Mouse (Mus musculus): Measurements from ENCODE around the gene Gbf1. TPM values are rescaled to one million over a fixed set of nuclear protein-coding genes. Genes with fewer than 3 reads are reported as not detected.

The Gbf1 gene
- polyA plus RNA-seq (2012; ENCODE audit: insufficient read depth, insufficient read length, missing spikeins): 20.2 and 28.0 TPM in 2 replicates

DNA sequence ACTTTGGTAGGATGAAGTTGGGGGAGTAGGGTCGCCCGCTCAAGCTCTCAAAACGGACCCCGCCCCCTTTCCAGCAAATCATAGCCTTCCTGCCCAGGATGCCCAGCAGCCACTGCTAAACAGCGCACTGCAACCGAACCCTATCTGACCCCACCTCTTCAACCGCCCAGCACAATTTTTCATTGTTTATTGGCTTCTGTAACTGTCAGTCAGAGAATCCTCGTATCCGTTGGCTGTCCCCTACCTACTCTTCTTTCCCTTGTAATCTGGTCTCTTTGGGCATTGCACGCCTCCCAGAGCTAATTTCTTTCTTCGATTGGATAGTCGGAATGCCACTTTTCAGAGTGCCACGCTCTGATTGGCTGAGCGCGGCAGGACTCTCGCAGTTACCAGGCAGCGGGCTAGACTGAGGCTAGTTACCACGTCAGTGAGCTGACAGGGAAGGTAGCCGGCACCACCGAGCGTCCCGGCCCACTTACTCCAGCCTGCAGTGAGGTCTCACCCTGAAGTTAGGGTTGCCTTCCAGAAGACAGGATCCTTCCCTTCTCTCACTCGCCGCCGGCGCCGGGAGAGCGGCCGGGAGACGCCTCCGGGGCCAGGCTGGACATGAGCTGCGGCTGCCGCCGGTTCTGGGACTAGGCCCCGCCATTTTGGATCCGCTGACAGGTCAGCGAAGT, at the start of gene Gbf1:
Gene Gbf1 (plus strand): TSS at position 383 of the 677 bp plus-strand sequence.
- H3K4me1 ChIP-seq (ENCODE audit: control insufficient read depth, insufficient read depth, low read length): peaks cover 11% of the 10 kb centered on the region
- no peak for TF ChIP-seq POLR2A (IDR thresholded peaks at IDR 0.05; ENCODE audit: borderline replicate concordance, low read depth, low read length)
- no peak for TF ChIP-seq CTCF (IDR thresholded peaks at IDR 0.05; ENCODE audit: low read depth, low read length)
- peak within 1 kb of the TSS; percentile 76 for H3K4me3 ChIP-seq (ENCODE audit: insufficient read depth, low read length)
- no peak within 1 kb of the TSS for H3K27ac ChIP-seq (ENCODE audit: insufficient read depth, low read depth, low read length)

DNA sequence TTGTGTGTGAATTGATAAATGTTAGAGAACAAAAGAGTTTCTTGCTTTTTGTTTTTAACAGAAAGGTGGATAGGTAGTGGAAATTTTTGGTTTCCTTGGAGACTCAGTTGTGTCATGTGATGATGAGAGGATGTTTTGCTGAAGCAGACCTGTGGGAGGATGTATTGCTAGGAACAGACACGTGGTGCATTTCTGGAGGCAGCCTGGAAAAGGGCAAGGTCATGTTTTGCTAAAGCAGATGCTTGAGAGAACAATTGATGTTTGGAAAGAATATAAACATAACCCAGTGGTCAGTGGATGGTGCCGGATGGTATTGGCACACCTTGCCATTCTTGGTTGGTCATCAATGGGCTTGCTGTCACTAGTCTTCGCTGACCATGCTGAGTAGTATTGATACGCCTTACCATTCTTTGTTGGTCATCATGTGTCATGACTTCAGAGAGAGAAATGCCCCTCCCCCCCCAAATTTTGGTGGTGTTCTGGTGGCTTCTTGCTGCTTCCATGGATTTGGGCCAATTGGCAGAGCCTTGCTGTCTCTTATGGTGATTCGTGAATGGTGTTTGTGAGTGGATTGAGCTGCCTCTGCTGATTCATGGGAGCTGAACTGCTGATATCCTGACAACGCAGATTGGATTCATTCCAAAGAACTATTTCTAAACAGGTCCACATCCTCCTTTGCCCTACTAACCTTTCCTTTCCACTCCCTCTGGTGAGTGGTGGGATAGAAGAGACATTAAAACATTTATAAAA, 48.7 kb upstream of the Gbf1 start:
- Histone ChIP-seq H3K27ac (ENCODE audit: insufficient read depth, low read depth, low read length) (no peak overlapping the region), H3K4me3 (ENCODE audit: insufficient read depth, low read length) (no peak overlapping the region), H3K4me1 (ENCODE audit: control insufficient read depth, insufficient read depth, low read length) (no peaks in the 10 kb centered on the region)
- TF ChIP-seq CTCF (IDR thresholded peaks at IDR 0.05; ENCODE audit: low read depth, low read length) (no peak), POLR2A (IDR thresholded peaks at IDR 0.05; ENCODE audit: borderline replicate concordance, low read depth, low read length) (no peak)

- TF ChIP-seq POLR2A (IDR thresholded peaks at IDR 0.05; ENCODE audit: borderline replicate concordance, low read depth, low read length): no peak
- TF ChIP-seq CTCF (IDR thresholded peaks at IDR 0.05; ENCODE audit: low read depth, low read length): no peak
- Histone ChIP-seq H3K4me1 (ENCODE audit: control insufficient read depth, insufficient read depth, low read length) (no peaks in the 10 kb centered on the region), H3K4me3 (ENCODE audit: insufficient read depth, low read length) (no peak overlapping the region), H3K27ac (ENCODE audit: insufficient read depth, low read depth, low read length) (no peak overlapping the region)
Measured at GRCm38 (mm10) chr19:46104187-46104557, 48.1 kb upstream of the Gbf1 start.

DNA sequence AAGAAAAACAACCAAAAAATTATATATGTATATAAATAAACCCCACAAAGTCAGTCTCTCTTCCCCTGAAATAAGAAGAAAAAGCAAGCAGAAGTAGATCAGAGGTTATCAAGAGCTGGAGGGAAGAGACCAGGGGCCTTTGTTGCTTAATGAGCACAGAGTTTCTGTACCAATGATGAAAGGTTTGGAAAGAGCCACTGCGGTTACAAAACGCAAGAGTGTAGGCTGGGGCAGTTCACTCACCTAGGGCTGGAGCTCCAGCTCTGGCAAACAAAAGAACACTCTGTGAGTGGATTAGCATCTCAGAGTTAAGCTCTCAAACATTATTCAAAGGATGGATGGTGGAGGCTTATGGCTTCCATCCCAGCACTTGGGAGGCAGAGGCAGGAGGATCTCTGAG, 42.1 kb upstream of the Gbf1 start:
- Histone ChIP-seq H3K4me3 (ENCODE audit: insufficient read depth, low read length) (no peak overlapping the region), H3K27ac (ENCODE audit: insufficient read depth, low read depth, low read length) (no peak overlapping the region), H3K4me1 (ENCODE audit: control insufficient read depth, insufficient read depth, low read length) (no peaks in the 10 kb centered on the region)
- TF ChIP-seq CTCF (IDR thresholded peaks at IDR 0.05; ENCODE audit: low read depth, low read length) (no peak), POLR2A (IDR thresholded peaks at IDR 0.05; ENCODE audit: borderline replicate concordance, low read depth, low read length) (no peak)

DNA sequence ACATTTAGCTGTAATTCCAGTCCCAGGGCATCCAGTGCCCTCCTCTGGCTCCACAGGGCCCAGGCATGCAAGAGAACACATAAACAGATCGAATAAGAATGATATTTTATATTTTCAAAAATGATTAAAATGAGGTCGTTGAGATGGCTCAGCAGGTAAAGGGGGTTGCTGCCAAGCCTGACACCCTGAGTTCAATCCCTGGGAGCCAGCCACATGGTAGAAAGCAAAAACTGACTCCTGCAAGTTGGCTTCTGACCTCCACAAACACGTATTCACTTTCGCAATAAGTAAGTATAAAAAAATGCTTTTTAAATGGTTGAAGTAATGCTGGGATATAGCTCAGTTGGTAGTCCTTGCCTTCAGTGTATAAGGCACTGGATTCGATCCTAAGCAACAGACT, 41.5 kb upstream of the Gbf1 start:
- Histone ChIP-seq H3K4me3 (ENCODE audit: insufficient read depth, low read length) (no peak overlapping the region), H3K4me1 (ENCODE audit: control insufficient read depth, insufficient read depth, low read length) (no peaks in the 10 kb centered on the region), H3K27ac (ENCODE audit: insufficient read depth, low read depth, low read length) (no peak overlapping the region)
- TF ChIP-seq POLR2A (IDR thresholded peaks at IDR 0.05; ENCODE audit: borderline replicate concordance, low read depth, low read length) (no peak), CTCF (IDR thresholded peaks at IDR 0.05; ENCODE audit: low read depth, low read length) (no peak)

- Histone ChIP-seq H3K27ac (ENCODE audit: insufficient read depth, low read depth, low read length) (no peak overlapping the region), H3K4me1 (ENCODE audit: control insufficient read depth, insufficient read depth, low read length) (no peaks in the 10 kb centered on the region), H3K4me3 (ENCODE audit: insufficient read depth, low read length) (no peak overlapping the region)
- TF ChIP-seq POLR2A (IDR thresholded peaks at IDR 0.05; ENCODE audit: borderline replicate concordance, low read depth, low read length): no peak
- TF ChIP-seq CTCF (IDR thresholded peaks at IDR 0.05; ENCODE audit: low read depth, low read length): no peak
Measured at GRCm38 (mm10) chr19:46114617-46115016, 37.7 kb upstream of the Gbf1 start.

DNA sequence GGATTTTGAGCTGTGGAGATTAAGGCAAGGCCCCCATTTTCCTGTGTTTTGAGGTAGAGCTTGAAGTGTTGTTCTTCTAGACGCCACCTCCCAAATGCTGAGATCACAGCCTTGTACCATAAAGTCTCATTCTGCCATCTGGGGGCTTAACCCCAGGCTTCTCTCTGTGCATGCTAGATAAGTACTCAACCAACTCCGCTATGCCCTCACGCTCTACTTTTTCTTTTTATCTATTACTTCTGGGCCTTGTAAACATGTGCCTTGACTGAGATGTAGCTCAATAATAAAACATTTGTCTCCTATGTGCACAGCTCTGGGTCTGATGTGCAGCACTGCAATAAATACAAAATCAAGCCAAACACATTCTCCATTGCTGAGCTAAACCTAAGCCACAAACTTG, 32.9 kb upstream of the Gbf1 start:
- Histone ChIP-seq H3K4me3 (ENCODE audit: insufficient read depth, low read length) (no peak overlapping the region), H3K27ac (ENCODE audit: insufficient read depth, low read depth, low read length) (no peak overlapping the region), H3K4me1 (ENCODE audit: control insufficient read depth, insufficient read depth, low read length) (no peaks in the 10 kb centered on the region)
- no peak for TF ChIP-seq POLR2A (IDR thresholded peaks at IDR 0.05; ENCODE audit: borderline replicate concordance, low read depth, low read length)
- no peak for TF ChIP-seq CTCF (IDR thresholded peaks at IDR 0.05; ENCODE audit: low read depth, low read length)

DNA sequence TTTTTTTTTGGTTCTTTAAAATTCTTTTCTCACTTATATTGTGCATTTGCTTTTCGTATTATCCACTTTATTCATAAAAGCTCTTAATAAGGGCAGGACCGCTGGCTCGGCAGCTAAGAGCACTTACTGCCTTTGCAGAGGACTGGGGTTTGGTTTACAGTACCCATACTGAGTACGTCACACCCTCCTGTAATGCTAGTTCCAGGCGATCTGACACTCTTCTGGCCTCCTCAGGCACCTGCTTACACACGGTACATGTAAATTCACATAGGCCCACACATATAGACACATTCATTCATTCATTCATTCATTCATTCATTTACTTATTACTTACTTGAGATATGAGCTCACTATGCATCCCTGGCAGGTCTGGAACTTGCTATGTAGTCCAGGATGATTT, 31.4 kb upstream of the Gbf1 start:
- TF ChIP-seq POLR2A (IDR thresholded peaks at IDR 0.05; ENCODE audit: borderline replicate concordance, low read depth, low read length): no peak
- no peaks in the 10 kb centered on the region for H3K4me1 ChIP-seq (ENCODE audit: control insufficient read depth, insufficient read depth, low read length)
- H3K4me3 ChIP-seq (ENCODE audit: insufficient read depth, low read length): no peak overlapping the region

DNA sequence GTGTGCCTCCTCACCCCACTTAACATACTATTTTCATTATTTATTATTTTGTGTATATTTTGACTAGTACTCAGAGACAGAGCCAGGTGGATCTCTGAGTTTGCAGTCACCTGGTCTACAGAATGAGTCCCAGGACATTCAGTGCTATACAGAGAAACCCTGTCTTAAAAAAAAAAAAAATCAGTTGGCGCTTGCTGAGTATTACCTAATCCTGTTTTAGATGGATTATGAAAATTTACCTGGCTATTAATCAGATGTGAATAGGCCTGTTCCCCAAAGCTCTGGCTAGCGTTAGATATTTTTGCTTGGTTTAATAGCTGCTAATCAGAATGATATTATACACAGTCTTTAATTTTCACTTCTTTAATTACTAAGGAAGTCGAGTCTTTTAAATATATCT, 28.4 kb upstream of the Gbf1 start:
- Histone ChIP-seq H3K4me1 (ENCODE audit: control insufficient read depth, insufficient read depth, low read length) (no peaks in the 10 kb centered on the region), H3K4me3 (ENCODE audit: insufficient read depth, low read length) (no peak overlapping the region), H3K27ac (ENCODE audit: insufficient read depth, low read depth, low read length) (no peak overlapping the region)
- TF ChIP-seq POLR2A (IDR thresholded peaks at IDR 0.05; ENCODE audit: borderline replicate concordance, low read depth, low read length): no peak
- no peak for TF ChIP-seq CTCF (IDR thresholded peaks at IDR 0.05; ENCODE audit: low read depth, low read length)

More for the DNA sequence above, 31.4 kb upstream of the Gbf1 start:
- no peak overlapping the region for H3K27ac ChIP-seq (ENCODE audit: insufficient read depth, low read depth, low read length)

DNA sequence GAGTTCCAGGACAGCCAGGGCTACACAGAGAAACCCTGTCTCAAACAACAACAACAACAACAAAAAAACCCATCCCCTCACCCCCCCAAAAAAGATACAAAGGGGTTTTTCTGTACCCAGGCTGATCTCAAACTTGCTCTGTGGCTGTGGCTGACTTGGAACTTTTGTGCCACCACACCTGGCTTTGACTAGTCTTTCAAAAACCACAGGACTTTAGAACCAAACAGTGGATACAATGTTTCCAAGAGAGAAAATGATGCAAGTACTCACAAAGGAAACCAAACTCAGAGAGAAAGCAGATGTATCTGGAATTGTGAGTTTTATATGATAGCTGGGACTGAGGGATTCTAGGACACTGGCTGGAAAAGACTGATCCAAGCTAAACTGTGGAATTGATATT, 27.7 kb upstream of the Gbf1 start:
- TF ChIP-seq CTCF (IDR thresholded peaks at IDR 0.05; ENCODE audit: low read depth, low read length) (no peak), POLR2A (IDR thresholded peaks at IDR 0.05; ENCODE audit: borderline replicate concordance, low read depth, low read length) (no peak)

More for the DNA sequence above, 27.7 kb upstream of the Gbf1 start:
- Histone ChIP-seq H3K27ac (ENCODE audit: insufficient read depth, low read depth, low read length) (no peak overlapping the region), H3K4me1 (ENCODE audit: control insufficient read depth, insufficient read depth, low read length) (no peaks in the 10 kb centered on the region), H3K4me3 (ENCODE audit: insufficient read depth, low read length) (no peak overlapping the region)

Measured in bone marrow macrophage, adult 2 months (primary cell).